11 mouse cellular contexts compared by ENCODE assay signal in the genomic region with DNA sequence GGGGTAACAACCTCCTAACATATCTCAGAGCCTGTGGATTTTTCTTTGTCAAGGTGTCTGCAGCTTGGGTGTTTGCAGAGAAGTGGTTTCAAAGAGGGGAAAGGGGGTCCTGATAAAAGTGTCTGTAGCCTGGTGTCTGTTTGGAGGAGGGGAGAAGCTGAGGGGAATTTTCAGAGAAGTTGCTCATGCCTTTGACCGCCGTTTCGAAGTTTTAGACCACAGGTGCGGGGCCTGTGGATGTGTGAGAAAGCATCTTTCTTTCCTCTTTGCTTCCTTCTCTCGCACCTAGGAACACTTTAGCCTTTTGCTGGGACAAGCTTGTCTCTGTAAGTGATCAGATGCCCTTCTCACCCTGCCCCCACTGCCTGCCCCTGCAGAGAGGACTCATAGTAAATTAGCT. TPM values are rescaled to one million over a fixed set of nuclear protein-coding genes. Genes with fewer than 3 reads are reported as not detected.
A peak's percentile ranks its signal among the peaks of the same experiment; 100 is the strongest.
DNase-seq lines count a peak whose midpoint lies in the region; ATAC-seq lines count a peak whose summit lies in the region.
"Had no signal": no experiment of that assay in that cellular context is flagged by ENCODE, and none has a peak within 500 bp of the region (broad histone marks: within the 10 kb centered on the region; RNA-seq: fewer than 3 reads in every experiment).

No protein-coding gene starts in this region.

- no peaks in the 10 kb centered on the region for H3K36me3 ChIP-seq in heart, embryonic 15.5 days
- no peaks in the 10 kb centered on the region for H3K36me3 ChIP-seq in embryonic facial prominence, embryonic 13.5 days
- H3K36me3 ChIP-seq in hindbrain, embryonic 10.5 days = no peaks in the 10 kb centered on the region
- no peaks in the 10 kb centered on the region for H3K36me3 ChIP-seq in midbrain, embryonic 13.5 days

- no peak for DNase-seq in heart, adult 8-10 months (ENCODE audit: low spot score)
- no peak for DNase-seq in hindbrain, embryonic 10.5 days (ENCODE audit: low spot score)
- no peak for DNase-seq in adrenal gland, postnatal 25 days
- DNase-seq in urinary bladder, postnatal 4 days (ENCODE audit: low spot score in 2 of 2) = no peak
- no peak for DNase-seq in ovary, postnatal 36 days (ENCODE audit: low spot score)
- DNase-seq: adrenal gland, postnatal 10 days; right cerebral cortex, postnatal 14 days had no signal

- H3K27ac ChIP-seq in heart, embryonic 15.5 days = no peak overlapping the region
- no peak overlapping the region for H3K27ac ChIP-seq in embryonic facial prominence, embryonic 13.5 days
- H3K27ac ChIP-seq in hindbrain, embryonic 10.5 days = no peak overlapping the region
- no peak overlapping the region for H3K27ac ChIP-seq in midbrain, embryonic 13.5 days

- ATAC-seq in heart, embryonic 15.5 days (replicated peaks; ENCODE audit: insufficient number of reproducible peaks, insufficient read depth, low FRiP score, low read depth) = no peak
- no peak for ATAC-seq in embryonic facial prominence, embryonic 13.5 days (ENCODE audit: insufficient number of reproducible peaks, insufficient read depth, low FRiP score, low TSS enrichment, low read depth)
- ATAC-seq in midbrain, embryonic 13.5 days = no peak

- WGBS in heart, embryonic 15.5 days = 6% methylated on average over 5 of the region's 5 CpGs
- WGBS in embryonic facial prominence, embryonic 13.5 days = 11% methylated on average over 5 of the region's 5 CpGs
- 5% methylated on average over 5 of the region's 5 CpGs for WGBS in hindbrain, embryonic 10.5 days
- 9% methylated on average over 5 of the region's 5 CpGs for WGBS in midbrain, embryonic 13.5 days

- peak overlapping the region; percentile 97 for H3K4me2 ChIP-seq in heart, embryonic 15.5 days
- H3K4me2 ChIP-seq in embryonic facial prominence, embryonic 13.5 days = peak overlapping the region; percentile 98
- H3K4me2 ChIP-seq in midbrain, embryonic 13.5 days (replicated peaks) = peak overlapping the region; percentile 93

- H3K27me3 ChIP-seq in heart, embryonic 15.5 days = peaks cover 42% of the 10 kb centered on the region
- peaks cover 61% of the 10 kb centered on the region for H3K27me3 ChIP-seq in embryonic facial prominence, embryonic 13.5 days
- H3K27me3 ChIP-seq in hindbrain, embryonic 10.5 days (ENCODE audit: insufficient read depth, poor library complexity, severe bottlenecking) = peaks cover 59% of the 10 kb centered on the region
- H3K27me3 ChIP-seq in midbrain, embryonic 13.5 days = peaks cover 46% of the 10 kb centered on the region

- H3K9me3 ChIP-seq in heart, embryonic 15.5 days (replicated peaks) = no peaks in the 10 kb centered on the region
- H3K9me3 ChIP-seq in embryonic facial prominence, embryonic 13.5 days = no peaks in the 10 kb centered on the region
- H3K9me3 ChIP-seq in hindbrain, embryonic 10.5 days = no peaks in the 10 kb centered on the region
- no peaks in the 10 kb centered on the region for H3K9me3 ChIP-seq in midbrain, embryonic 13.5 days

- H3K4me1 ChIP-seq in heart, embryonic 15.5 days (replicated peaks) = peaks cover 20% of the 10 kb centered on the region
- H3K4me1 ChIP-seq in embryonic facial prominence, embryonic 13.5 days = peaks cover 21% of the 10 kb centered on the region
- H3K4me1 ChIP-seq in hindbrain, embryonic 10.5 days (replicated peaks) = peaks cover 28% of the 10 kb centered on the region
- H3K4me1 ChIP-seq in midbrain, embryonic 13.5 days (replicated peaks) = peaks cover 21% of the 10 kb centered on the region

- H3K4me3 ChIP-seq in heart, embryonic 15.5 days = peak overlapping the region; percentile 60
- peak overlapping the region; percentile 58 for H3K4me3 ChIP-seq in embryonic facial prominence, embryonic 13.5 days
- peak overlapping the region; percentile 74 for H3K4me3 ChIP-seq in hindbrain, embryonic 10.5 days
- H3K4me3 ChIP-seq in midbrain, embryonic 13.5 days (replicated peaks) = peak overlapping the region; percentile 70

- no peak overlapping the region for H3K9ac ChIP-seq in heart, embryonic 15.5 days
- H3K9ac ChIP-seq in embryonic facial prominence, embryonic 13.5 days = no peak overlapping the region
- H3K9ac ChIP-seq in midbrain, embryonic 13.5 days (replicated peaks) = peak overlapping the region; percentile 73

RNA-seq across cellular contexts. Expression of a gene that starts 1.3 kb away (rescaled TPM):
- polyA plus RNA-seq in heart, embryonic 15.5 days (2015; fragmentation: Nextera tagmentation; extraction: Ambion mirVana) = not detected in 2 replicates
- total RNA-seq in heart, adult 8-10 months (2022) = not detected
- polyA plus RNA-seq in embryonic facial prominence, embryonic 13.5 days (2015; fragmentation: Nextera tagmentation; extraction: Ambion mirVana) = 0.47 TPM in 1 of 2 replicates, not detected in the other
- 0.41 TPM in 1 of 2 replicates, not detected in the other for polyA plus RNA-seq in hindbrain, embryonic 10.5 days (2016; fragmentation: Nextera tagmentation; extraction: Ambion mirVana)
- polyA plus RNA-seq in midbrain, embryonic 13.5 days (2015; fragmentation: Nextera tagmentation; extraction: Ambion mirVana) = 0.85 and 0.95 TPM in 2 replicates
- not detected in 2 replicates for total RNA-seq in adrenal gland, postnatal 25 days (2021)
- total RNA-seq: adrenal gland, postnatal 10 days had no signal
- polyA plus RNA-seq: gonadal fat pad, adult 2 months had no signal

RNA-seq across cellular contexts. Expression of a gene that starts 3.3 kb away (rescaled TPM):
- 2.7 and 2.9 TPM in 2 replicates for polyA plus RNA-seq in heart, embryonic 15.5 days (2015; fragmentation: Nextera tagmentation; extraction: Ambion mirVana)
- under 1 TPM; 0.14 to 0.60 (median 0.31) TPM for total RNA-seq in heart, adult 8-10 months (2022)
- polyA plus RNA-seq in embryonic facial prominence, embryonic 13.5 days (2015; fragmentation: Nextera tagmentation; extraction: Ambion mirVana) = 4.2 and 6.1 TPM in 2 replicates
- polyA plus RNA-seq in hindbrain, embryonic 10.5 days (2016; fragmentation: Nextera tagmentation; extraction: Ambion mirVana) = 2.9 and 6.7 TPM in 2 replicates
- 14.0 and 14.7 TPM in 2 replicates for polyA plus RNA-seq in midbrain, embryonic 13.5 days (2015; fragmentation: Nextera tagmentation; extraction: Ambion mirVana)
- 0.62 and 1.2 TPM in 2 replicates for total RNA-seq in adrenal gland, postnatal 25 days (2021)
